Mouse (Mus musculus) embryonic facial prominence, embryonic 12.5 days (tissue): Measurements from ENCODE around the gene Bag5. TPM values are rescaled to one million over a fixed set of nuclear protein-coding genes. Genes with fewer than 3 reads are reported as not detected.
"Not testable (repeated sequence)": the region's sequence is repeated elsewhere in the genome, so short reads cannot be mapped to it uniquely, and the experiment has no call there.

Experiments
- ATAC-seq: fragments of 200-750 bp; cut with Nextera tagmentation; 2 replicates; pipeline ENCODE4 v1.8.0; 2017; ENCODE audit not compliant: insufficient number of reproducible peaks, insufficient read depth, low FRiP score, low TSS enrichment
- H3K27ac ChIP-seq: fragments of 300-500 bp; sonication (generic); 2 replicates; pipeline ENCODE4 v1.5.1; 2016; ENCODE audit warnings: mild to moderate bottlenecking
- H3K27me3 ChIP-seq: fragments of 300-500 bp; sonication (generic); 2 replicates; pipeline ENCODE4 v1.6.1; 2016; ENCODE audit warnings: mild to moderate bottlenecking, moderate library complexity
- H3K36me3 ChIP-seq: fragments of 300-500 bp; sonication (generic); 2 replicates; pipeline ENCODE4 v1.6.1; 2016; ENCODE audit warnings: mild to moderate bottlenecking
- H3K4me1 ChIP-seq: fragments of 300-500 bp; sonication (generic); 2 replicates; pipeline ENCODE4 v1.6.1; 2016
- H3K4me2 ChIP-seq: fragments of 300-500 bp; sonication (generic); replicated peaks from 2 replicates; pipeline ENCODE4 v1.6.1; 2016; ENCODE audit warnings: mild to moderate bottlenecking, moderate library complexity
- H3K4me3 ChIP-seq: fragments of 300-500 bp; sonication (generic); 2 replicates; pipeline ENCODE4 v1.5.1; 2016; ENCODE audit warnings: mild to moderate bottlenecking
- H3K9ac ChIP-seq: fragments of 300-500 bp; sonication (generic); 2 replicates; pipeline ENCODE4 v1.6.1; 2016; ENCODE audit warnings: mild to moderate bottlenecking, moderate library complexity
- H3K9me3 ChIP-seq: fragments of 300-500 bp; sonication (generic); 2 replicates; pipeline ENCODE4 v1.6.1; 2016; ENCODE audit warnings: mild to moderate bottlenecking, moderate library complexity
- WGBS: fragments of 180-500 bp; shearing (Covaris S2); methylation state at CpG from one replicate; pipeline ENCODE4 v1.1.7; 2016; 5-methylcytosine and 5-hydroxymethylcytosine counted together
- polyA plus RNA-seq: library from polyadenylated mRNA; unstranded; fragments of >200 nt; fragmentation: Nextera tagmentation; extraction: Ambion mirVana; gene quantifications from 2 replicates; pipeline ENCODE4 v1.2.1, GENCODE M21; 2016

Gene Bag5
- polyA plus RNA-seq, 1 experiment from 2014 or later, result 61.3 TPM

DNA sequence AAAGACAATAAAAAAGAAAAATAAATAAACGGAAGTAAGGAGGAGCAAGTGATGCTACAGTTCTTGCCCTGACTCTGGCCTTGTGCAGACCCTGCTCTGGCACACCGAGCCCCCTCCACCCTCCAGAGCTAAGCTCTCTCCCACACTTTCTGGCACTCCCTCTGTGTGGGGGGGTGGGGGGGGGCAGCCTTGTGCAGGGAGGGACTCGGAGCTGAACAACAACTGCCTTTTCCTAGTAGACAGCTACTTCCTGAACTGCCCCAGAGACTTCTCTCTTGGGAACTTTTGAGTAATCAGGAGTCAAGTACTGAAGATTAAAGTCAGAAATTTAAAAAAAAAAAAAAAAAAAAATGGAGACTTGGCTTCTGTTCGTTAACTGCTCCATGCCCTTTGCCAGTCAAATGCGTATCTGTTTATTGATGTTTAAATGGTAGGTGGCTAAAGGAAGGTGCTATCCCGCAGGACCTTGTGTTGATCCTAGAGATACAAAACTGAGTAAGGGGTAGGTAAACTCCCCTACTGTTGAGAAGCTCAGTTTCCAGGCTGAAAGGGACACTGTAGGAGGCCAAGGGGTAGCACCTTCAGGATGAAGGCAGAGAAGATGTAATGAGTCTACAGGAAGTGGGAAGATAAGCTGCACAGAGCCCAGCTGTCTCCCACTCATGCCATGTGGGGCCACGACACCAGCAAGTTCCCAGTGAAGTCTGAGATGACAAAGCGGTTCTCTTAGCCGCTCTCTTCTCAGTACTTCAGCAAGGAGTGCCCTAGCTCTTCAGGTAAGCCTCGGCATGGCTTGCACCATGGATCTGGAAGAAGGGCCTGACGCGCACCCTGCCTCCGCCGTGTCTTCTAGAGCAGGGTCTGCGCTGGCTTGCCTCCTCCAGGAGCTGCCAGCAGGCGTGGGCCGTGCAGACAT is 49.6 kb downstream of the Bag5 start:
- Histone ChIP-seq H3K4me2 (no peak overlapping the region), H3K9ac (no peak overlapping the region), H3K27me3 (no peaks in the 10 kb centered on the region), H3K36me3 (peaks cover 16% of the 10 kb centered on the region), H3K27ac (peak overlapping the region; percentile 47), H3K4me1 (peaks cover 11% of the 10 kb centered on the region), H3K4me3 (no peak overlapping the region), H3K9me3 (no peaks in the 10 kb centered on the region)
- ATAC-seq, result no peak; the same call in 1 of the 2 replicates
- WGBS, result 63% methylated on average over 17 of the region's 17 CpGs

DNA sequence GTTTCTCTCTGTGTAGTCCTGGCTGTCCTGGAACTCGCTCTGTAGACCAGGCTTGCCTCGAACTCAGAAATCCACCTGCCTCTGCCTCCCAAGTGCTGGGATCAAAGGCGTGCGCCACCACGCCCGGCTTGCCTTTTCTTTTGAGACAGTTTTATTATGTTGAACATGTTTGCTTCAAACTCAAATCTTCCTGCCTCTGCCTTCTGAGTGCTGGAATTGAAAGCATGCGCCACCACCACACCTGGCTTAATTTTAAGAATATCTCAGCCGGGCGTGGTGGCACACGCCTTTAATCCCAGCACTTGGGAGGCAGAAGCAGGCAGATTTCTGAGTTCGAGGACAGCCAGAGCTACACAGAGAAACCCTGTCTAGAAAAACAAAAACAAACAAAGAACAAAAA is 51.5 kb downstream of the Bag5 start:
- not testable (repeated sequence) for H3K9me3 ChIP-seq, H3K4me2 ChIP-seq, ATAC-seq, H3K9ac ChIP-seq, H3K4me3 ChIP-seq, H3K27ac ChIP-seq, H3K27me3 ChIP-seq
- peaks cover 29% of the 10 kb centered on the region for H3K36me3 ChIP-seq
- 98% methylated on average over 11 of the region's 11 CpGs for WGBS
- peaks cover 10% of the 10 kb centered on the region for H3K4me1 ChIP-seq

DNA sequence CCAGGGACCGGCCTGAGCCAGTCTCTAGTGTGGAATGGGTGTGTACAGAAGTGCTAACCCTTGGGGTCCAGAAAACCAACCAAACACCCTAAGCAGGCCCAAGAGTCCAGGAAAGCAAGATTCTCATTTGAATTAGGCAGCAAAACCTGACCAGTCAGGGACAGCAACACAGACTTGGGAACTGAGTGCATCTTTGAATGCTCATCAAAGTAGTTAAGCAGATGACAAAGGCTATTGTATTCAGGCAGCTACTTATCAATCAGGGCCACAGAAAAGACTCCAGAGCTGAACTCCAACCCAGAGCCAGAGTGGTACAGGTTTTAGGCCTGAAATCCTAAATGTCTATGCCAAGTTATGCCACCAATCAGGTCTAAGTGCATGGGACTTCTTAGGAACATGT is 52.4 kb downstream of the Bag5 start:
- H3K4me1 ChIP-seq, result peaks cover 10% of the 10 kb centered on the region
- no peaks in the 10 kb centered on the region for H3K27me3 ChIP-seq
- no peaks in the 10 kb centered on the region for H3K9me3 ChIP-seq
- no peak overlapping the region for H3K4me2 ChIP-seq
- H3K9ac ChIP-seq, result no peak overlapping the region
- peaks cover 38% of the 10 kb centered on the region for H3K36me3 ChIP-seq
- WGBS, result 100% methylated on average over 1 of the region's 1 CpGs
- no peak for ATAC-seq
- H3K27ac ChIP-seq, result no peak overlapping the region
- no peak overlapping the region for H3K4me3 ChIP-seq

Other genes with a start within 250 kb of the Bag5 start
- 24.4 and 28.1 TPM in 2 replicates for gene Gm266, start 227.4 kb downstream of the Bag5 start, polyA plus RNA-seq
- 602 and 657 TPM in 2 replicates for gene Eif5, start 175.2 kb downstream of the Bag5 start, polyA plus RNA-seq
- gene Mark3, start 138.7 kb downstream of the Bag5 start, polyA plus RNA-seq, result 69.8 and 70.0 TPM in 2 replicates
- 339 and 355 TPM in 2 replicates for gene Ckb, start 40.9 kb downstream of the Bag5 start, polyA plus RNA-seq
- gene Trmt61a, start 35.2 kb downstream of the Bag5 start, polyA plus RNA-seq, result 13.3 and 15.1 TPM in 2 replicates
- gene Apopt1, start within 50 bp of the Bag5 start, polyA plus RNA-seq, result 53.0 and 59.7 TPM in 2 replicates
- gene Klc1, start 45.6 kb upstream of the Bag5 start, polyA plus RNA-seq, result 149 and 157 TPM in 2 replicates
- 10.8 and 11.2 TPM in 2 replicates for gene Xrcc3, start 100.6 kb upstream of the Bag5 start, polyA plus RNA-seq
- 88.9 and 90.9 TPM in 2 replicates for gene Zfyve21, start 100.9 kb upstream of the Bag5 start, polyA plus RNA-seq
- 13.5 and 14.1 TPM in 2 replicates for gene Ppp1r13b, start 194.9 kb upstream of the Bag5 start, polyA plus RNA-seq